Mouse (Mus musculus) embryo, embryonic 11.5 days (tissue): ENCODE results near the gene Camkmt.

Experiments used
- DNase-seq: peaks from one replicate; pipeline ENCODE4 v3.0.0-alpha.2; 2012; ENCODE audit warnings: low read depth, low spot score

The Camkmt gene

GRCm38 (mm10) chr17:85291601-85292000 lies 201.2 kb downstream of the Camkmt start:
- DNase-seq: no peak

GRCm38 (mm10) chr17:85292276-85292675 lies 201.9 kb downstream of the Camkmt start:
- DNase-seq: no peak

- DNase-seq: no peak
Observed at GRCm38 (mm10) chr17:85303686-85304085, 213.3 kb downstream of the Camkmt start.

- no peak for DNase-seq
Observed at GRCm38 (mm10) chr17:85308566-85308965, 218.2 kb downstream of the Camkmt start.

- no peak for DNase-seq
Observed at GRCm38 (mm10) chr17:85309046-85309445, 218.7 kb downstream of the Camkmt start.

GRCm38 (mm10) chr17:85311348-85311747 lies 221.0 kb downstream of the Camkmt start:
- no peak for DNase-seq

GRCm38 (mm10) chr17:85318401-85318800 lies 228.0 kb downstream of the Camkmt start:
- no peak for DNase-seq

GRCm38 (mm10) chr17:85319779-85320300 lies 229.5 kb downstream of the Camkmt start:
- no peak for DNase-seq

GRCm38 (mm10) chr17:85328901-85329300 lies 238.5 kb downstream of the Camkmt start:
- DNase-seq: no peak

GRCm38 (mm10) chr17:85335464-85335863 lies 245.1 kb downstream of the Camkmt start:
- DNase-seq: no peak

- DNase-seq: no peak
Observed at GRCm38 (mm10) chr17:85337666-85338065, 247.3 kb downstream of the Camkmt start.

GRCm38 (mm10) chr17:85341134-85341700 lies 250.9 kb downstream of the Camkmt start:
- DNase-seq: no peak

GRCm38 (mm10) chr17:85342471-85342870 lies 252.1 kb downstream of the Camkmt start:
- DNase-seq: no peak

- no peak for DNase-seq
Observed at GRCm38 (mm10) chr17:85343435-85343834, 253.1 kb downstream of the Camkmt start.

GRCm38 (mm10) chr17:85346701-85347100 lies 256.3 kb downstream of the Camkmt start:
- no peak for DNase-seq

GRCm38 (mm10) chr17:85349331-85349935 lies 259.1 kb downstream of the Camkmt start:
- DNase-seq: no peak

GRCm38 (mm10) chr17:85351301-85351700 lies 260.9 kb downstream of the Camkmt start:
- DNase-seq: no peak

GRCm38 (mm10) chr17:85352731-85353130 lies 262.4 kb downstream of the Camkmt start:
- no peak for DNase-seq

- no peak for DNase-seq
Observed at GRCm38 (mm10) chr17:85353191-85353590, 262.8 kb downstream of the Camkmt start.

- no peak for DNase-seq
Observed at GRCm38 (mm10) chr17:85353636-85354035, 263.3 kb downstream of the Camkmt start.

GRCm38 (mm10) chr17:85355356-85355755 lies 265.0 kb downstream of the Camkmt start:
- no peak for DNase-seq

- DNase-seq: no peak
Observed at GRCm38 (mm10) chr17:85361006-85361405, 270.7 kb downstream of the Camkmt start.

- no peak for DNase-seq
Observed at GRCm38 (mm10) chr17:85367319-85367718, 277.0 kb downstream of the Camkmt start.
